Mouse (Mus musculus) fibroblast of lung, adult 2 months (primary cell): ENCODE results near the gene Plch1.

Experiments
- DNase-seq: peaks from one replicate; pipeline ENCODE4 v3.0.0-alpha.2; 2011; ENCODE audit warnings: low read depth

The Plch1 gene

DNA sequence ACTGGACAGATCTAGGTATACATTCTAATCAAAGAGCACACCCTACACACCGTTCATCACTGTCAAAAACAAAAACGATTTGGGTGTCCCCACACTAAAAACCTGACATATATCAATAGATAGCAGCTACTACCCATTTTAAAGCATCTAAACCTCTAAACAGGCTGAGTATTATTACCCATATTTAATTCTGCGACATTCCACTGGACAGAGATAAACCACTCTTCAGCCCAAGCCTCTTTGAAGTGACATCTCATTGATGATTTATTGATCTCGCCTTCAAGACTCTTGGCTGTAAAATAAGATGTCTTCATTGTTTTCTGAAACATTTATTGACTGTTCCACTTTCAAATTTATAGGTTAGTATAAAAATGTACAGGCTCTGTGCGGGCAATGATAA, 46.4 kb downstream of the Plch1 start:
- no peak for DNase-seq

DNA sequence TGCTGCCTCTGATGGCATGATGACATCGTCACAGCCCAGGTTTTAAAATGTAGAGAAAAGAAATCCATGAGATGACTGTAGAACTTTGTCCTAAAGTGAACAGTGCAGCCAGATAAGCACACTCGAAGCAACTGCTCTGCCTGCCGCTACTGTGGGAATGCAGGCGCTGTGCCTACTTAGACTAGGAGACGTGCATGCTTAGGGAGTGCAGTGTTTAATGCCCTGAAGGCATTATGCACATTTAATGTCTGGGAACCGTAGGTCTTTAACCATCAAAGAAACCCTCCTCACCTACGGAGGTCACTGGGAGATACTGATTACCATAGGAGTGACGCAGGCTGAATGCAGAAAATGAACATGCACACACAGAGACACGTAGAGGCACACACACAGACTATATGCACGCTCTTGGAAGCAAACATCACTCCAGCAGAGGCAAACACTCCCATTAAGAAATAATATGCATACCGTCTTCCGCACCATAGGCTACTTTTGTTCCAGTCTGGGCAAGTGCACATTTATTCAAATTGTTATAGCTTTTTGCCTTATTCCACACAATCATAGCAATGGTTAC, 48.1 kb downstream of the Plch1 start:
- DNase-seq, result no peak

DNA sequence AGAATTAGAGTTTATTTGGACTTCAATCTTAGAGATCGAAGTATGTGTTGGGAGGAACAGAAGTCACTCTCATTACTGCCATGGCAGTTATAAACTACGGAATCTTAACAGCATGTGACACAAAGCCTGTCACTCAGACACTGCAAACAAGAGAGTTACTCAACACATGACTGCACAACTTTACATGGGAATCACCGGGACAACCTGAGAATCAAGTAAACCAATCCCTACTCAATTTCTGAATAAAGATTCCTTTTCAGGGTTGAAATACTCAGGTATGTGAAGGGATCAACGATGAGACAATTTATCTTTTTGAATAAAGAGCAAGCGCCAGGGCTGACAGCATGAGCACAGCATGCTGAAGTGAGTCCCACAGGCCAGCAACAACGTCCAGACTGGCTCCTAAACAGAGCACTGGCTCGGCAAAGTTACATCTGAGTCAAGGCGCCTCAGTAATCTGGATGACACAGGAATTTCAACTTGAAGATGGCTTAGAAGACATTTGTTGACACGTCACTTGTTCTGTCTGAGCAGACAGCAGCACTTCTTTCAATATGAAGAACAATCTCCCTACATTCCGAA, 49.4 kb downstream of the Plch1 start:
- DNase-seq, result no peak

DNA sequence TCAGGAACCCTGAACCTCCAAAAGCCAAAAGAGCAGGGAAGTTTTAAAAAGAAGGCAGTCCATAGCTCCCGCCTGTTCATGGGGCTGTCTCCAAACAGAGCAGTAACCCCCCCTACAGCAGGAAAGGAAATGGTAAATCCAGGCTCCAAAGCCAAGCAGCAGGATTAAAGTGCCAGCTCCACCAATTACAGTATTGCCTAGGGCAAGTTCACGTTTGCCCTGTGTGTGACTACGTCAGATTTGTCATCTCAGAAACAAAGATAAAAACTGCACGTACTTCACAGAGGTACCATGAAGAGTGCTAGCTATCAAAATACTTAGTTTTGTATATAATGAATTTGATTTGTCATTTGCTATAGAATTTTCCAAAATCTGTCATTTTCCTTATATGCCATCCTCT, 55.1 kb downstream of the Plch1 start:
- DNase-seq, result no peak

DNA sequence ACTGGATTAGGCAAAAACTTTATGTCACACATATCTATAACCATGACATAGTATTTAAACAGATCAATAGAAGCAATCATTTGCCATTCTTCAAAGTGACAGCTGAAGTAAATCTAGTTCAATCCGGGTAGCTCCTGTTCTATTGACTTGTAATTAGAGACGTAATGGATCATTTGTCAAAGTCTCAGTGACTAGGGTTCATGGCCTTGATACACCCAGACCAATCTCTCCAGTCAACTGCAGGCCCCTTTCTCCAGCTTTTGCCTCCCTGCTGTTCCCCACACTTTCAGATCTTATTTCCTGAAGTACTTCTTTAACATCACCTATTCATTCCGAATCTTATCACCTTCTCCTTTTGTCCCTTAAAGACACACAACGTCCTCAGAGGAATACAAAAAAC, 56.8 kb downstream of the Plch1 start:
- no peak for DNase-seq

DNA sequence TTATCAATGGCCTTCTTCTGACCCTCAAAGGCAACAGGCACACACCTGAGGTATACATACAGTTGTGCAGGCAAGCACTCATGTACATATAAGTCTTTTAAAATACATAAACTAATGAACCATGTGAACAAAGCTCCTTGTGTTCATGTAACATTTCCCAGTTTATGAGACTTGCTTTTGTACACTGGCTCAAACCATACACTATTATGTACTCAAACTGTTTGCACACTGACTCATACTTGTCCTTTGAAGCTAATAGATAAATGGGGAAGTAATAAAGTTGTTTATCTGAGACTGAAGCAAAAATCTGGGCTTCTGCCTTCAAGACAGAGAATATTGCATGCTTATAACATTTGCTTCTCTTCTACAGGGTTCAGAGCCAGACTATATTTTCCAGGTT, 61.5 kb downstream of the Plch1 start:
- no peak for DNase-seq

DNA sequence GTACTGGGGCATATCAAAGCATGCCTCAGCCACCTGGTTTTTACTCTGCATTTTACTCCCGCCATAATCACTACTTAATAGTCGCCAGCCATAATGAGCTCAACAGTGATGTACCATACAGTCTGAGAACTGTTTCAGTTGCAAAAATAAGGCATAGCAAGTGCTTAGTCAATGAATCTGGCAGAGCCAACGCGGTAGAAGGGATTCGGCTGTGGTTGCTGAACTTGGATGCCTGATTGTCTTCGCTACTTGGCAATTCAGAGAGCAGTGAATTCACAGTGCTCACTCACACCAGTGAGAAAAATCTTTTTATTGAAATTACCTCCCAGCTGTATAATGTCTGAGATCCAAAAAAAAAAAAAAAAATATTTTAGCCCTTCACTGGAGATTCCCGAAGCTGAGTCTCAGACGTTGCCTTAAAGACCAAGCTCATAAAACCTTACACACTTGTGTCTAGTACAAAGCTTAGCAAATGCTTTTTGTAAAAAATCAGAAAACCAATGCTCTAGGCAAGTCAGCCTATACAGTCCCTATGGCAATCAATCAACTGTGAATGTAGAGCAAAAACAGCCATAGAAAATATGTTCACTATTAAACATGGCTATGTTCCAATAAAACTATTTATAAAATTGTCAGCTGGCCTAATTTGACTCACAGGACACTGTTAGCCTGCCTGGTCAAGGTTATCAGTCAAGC, 62.2 kb downstream of the Plch1 start:
- no peak for DNase-seq

DNA sequence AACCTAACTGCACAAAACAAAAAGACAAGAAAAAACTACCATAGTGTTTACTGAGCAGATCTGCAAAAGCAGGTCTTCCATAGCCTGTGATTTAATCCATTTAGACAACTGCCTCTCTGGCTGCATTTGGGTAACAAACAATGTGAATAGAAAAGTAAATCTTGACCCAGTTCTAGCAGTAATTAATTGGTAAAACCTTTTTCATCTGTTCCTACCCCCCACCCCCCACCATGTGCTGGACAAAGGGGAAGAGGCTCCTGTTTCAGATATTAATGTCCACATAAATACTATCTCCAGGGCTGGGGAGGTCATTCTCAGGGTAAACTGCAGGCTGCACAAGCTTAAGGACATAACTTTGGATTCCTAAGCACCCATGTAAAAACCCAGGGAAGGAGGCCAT, 63.5 kb downstream of the Plch1 start:
- no peak for DNase-seq

DNA sequence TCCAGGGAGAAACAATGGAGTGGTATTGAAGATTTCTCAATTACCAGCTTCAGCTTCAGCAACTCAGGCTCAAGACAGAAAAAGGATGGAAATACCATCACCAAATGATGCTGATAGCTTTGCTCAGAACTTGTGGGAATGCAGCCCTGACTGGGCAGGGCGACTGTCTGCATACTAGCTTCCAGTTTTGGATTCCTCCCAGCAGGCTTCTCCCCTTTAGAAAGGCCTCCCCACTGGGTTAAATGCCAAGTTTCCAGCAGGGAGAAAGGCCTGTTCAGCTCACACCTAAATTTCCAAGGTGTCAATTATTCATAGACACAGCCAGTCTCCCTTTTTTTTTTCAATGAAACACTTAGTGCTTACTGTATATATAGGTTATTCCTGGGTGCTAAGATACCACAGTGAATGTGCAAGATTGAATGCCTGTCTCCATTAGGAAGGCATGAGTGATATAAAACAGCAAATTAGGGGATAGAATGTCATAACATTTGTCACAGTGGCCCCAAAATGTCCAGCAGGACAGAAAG, 75.3 kb downstream of the Plch1 start:
- no peak for DNase-seq

DNA sequence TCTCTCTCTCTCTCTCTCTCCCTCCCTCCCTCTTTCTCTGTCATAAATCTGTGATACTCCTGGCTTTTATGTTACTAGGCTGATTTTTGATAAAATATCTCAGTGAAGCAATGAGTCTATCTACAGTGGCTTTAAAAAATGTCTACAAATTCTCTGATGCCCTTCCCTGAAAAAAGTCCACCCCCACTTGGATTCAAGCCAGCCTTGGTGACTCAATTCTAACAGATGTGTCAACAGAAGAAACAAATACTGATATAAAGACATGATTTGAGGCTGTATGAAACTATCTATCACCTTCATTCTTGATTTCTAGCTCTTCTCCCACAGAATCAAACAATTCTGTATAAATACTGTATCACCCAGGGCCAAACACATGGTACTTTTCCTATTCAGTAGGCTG, 76.6 kb downstream of the Plch1 start:
- no peak for DNase-seq

DNA sequence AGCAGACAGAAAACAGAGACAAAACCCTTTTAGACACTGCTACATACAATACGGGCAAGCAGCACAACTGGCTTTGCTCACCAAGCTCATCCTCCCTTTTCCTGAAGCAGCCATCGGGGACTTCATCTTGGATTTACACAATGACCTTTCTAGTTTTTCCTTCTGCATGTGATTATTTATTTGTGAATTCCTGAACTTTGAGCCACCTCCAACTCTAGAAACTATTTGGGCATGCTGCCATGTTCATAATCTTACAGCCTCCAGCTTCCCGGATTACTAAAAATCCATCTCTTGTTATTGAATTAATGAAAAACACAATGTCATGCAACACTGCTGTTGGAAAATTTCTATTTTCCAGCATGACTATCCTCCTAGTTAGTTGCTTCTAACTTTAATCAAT, 84.1 kb downstream of the Plch1 start:
- DNase-seq, result no peak

DNA sequence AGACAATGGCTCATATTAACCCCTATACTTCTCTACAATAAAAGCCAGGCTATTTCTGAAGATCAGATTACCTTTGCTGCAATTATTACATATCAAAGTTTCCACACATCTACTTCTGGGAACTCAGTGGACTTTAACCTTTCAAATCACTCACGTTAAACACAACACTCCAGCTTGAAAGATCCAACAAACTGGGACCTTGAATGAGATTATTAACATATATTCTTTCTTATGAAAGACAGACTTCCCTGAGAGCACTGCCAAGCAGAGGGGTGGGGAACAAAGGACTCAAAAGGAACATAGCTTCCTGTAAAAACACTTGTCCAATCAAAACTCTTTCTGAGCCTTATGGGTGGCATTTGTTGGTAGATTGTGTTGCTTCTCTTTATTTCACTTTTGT, 85.1 kb downstream of the Plch1 start:
- DNase-seq, result no peak

DNA sequence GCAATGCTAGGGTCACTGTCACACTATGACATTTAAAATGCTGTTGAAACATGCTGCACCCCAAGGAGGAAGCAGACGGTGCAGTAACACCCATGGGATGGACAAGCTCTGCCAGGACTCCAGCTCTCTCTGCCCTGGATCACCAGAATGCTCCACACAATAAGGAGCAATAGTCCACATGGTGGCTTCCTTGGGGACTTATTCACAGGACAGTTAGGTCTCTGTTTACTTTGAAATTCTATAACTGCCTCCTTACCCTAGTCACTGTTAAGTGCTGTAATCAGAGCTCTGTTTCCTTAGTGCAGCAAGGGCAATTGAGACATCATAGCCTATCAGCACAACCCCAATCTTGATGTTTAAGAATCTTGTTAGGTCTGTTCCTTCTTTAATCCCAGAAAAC, 92.4 kb downstream of the Plch1 start:
- no peak for DNase-seq

DNA sequence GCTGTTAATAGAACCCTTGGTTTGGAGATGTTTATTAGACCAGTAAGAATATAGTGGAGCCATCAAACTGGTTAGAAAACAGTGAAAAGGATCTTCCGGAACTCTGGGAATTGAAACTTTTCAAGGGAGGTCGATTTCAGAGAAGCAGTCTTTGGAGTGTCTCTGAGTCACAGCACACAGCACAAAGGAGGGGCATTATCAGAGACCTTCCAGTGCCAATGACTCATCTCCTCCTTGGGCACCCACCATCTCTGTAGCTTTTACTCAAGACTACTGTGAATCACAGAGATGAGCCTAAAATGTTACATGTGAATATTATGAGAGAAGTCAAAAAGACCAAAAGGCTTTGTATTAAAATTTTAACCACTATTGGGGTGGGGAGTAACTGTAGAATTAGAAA, 93.8 kb downstream of the Plch1 start:
- no peak for DNase-seq

DNA sequence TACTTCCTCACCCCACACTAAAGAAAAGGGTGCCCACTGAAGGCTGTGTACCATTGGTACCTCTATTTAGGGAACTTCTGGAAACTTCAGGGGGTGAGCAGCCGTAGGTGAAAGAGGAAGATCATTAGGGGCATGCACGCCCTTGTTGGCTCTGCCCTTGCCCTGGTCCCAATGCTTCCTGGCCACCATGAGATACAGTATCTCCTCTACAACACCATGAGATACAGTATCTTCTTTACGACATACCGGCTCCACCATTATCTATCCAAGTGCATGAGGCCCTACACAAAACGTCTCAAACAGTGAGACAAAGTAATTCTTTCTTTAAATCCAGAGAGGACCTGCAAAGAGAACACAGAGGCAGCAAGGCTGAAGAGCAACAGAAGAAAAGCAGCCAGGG, 98.6 kb downstream of the Plch1 start:
- DNase-seq, result no peak

DNA sequence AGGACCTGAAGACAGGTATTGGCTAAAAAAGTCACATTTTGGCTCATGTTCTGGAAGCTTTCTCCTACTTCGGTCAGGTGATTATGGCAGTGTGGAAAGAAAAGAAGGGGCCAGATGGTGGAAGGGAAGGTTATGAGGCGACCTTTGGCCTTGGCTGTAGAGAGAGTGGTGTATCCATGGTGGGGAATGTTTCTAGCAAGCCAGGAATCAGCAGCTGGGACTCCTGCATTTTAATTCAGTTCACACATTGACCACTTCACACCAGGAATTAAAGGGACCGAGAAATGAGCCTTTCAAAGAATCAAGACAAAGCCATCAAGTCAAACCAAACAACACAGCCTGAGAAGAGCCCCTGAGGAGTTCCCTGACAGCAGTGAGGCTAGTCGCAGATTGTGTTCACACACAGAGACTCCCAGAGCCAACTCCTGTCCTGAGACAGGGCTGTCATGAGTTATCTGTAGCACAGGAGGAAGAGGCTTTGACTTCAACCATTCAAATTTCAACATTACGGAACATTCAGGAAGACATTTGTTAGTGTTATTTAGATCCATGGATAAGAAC, 112.4 kb downstream of the Plch1 start:
- DNase-seq, result no peak

DNA sequence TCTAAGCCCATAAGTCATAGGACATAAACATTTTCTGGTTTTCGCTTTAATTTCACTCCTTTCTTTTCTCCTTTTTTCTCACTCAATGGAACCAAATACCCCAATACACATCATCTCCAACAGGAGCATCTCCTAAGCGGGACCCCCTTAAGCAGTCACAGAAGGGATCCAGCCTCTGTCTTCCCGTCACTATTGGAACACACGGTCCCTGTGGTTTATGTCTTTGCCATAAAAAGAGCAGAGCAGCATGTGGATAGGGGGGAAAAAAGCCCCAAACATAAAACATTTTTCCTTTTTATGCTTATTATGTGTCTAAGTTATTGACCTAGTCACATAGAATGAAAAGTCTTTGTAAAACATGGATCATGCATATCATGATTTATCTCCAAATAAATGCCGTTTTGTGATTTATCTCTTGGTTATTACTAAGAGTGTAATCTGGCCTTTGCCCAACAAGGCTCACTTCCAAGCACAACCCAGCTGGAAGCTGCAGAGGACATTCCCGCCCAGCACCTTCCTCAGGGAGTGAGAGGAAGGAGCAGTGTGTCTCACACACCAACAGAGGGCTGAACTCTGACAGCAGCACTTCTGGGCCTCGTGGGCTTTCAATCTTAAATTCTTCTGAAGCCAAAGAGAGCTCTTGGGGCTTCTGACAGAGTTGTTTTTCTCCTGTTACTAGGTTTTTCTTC, 126.5 kb downstream of the Plch1 start:
- DNase-seq, result no peak

DNA sequence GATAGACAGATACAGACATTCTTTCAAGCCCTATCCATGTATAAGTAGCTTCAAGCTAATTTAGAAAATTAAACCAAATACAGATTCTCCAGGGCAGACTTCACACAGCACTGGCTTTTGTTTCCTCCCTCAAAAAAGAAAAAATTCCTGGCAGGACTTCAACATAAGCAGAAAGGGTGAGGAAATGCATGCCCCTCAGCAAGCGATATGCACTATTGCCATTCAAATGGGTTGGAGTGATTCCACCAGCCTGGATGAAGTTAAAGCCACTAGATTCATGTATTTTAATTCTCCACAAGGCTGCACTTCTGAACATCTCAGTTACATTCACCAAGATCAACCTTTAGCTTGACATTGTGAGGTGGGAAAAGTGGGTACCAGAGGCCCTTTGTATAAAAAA, 138.5 kb downstream of the Plch1 start:
- no peak for DNase-seq

DNA sequence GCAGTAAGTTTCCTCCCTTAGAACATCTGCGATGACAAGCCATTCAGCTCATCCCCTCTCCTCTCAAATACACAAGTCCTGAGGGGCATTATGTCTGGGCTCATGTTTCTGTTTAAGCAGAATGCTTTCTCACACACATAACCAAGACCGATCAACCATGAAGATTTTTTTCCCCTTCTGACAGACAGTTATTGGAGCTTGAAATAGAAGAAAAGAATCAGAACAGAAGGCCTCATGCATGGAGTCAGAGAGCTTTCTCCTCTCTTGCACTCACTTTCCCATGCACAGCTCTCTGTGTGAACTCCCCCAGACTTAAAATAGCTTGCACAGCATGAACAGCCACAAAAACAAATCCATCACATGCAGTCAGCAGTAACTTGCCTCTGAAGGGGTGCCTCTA, 159.2 kb downstream of the Plch1 start:
- DNase-seq, result no peak

DNA sequence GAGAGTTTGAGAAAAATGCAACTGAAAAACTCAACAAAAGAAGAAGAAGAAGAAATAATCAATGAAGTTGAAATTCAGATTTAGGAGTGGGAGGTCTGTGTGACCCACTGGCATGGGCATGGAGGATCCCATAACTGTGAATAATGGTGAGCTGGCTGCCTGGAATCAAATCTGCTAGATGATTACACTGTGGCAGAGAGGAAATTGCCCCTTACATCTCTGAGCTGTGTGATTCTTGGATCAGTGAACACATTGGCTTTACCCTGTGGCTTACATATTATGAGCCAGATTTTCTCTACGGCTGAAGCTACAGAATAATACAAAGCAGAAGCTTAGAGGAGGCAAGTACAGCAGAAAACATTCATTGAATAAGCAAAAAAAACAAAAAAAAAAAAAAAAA, 170.9 kb downstream of the Plch1 start:
- no peak for DNase-seq

DNA sequence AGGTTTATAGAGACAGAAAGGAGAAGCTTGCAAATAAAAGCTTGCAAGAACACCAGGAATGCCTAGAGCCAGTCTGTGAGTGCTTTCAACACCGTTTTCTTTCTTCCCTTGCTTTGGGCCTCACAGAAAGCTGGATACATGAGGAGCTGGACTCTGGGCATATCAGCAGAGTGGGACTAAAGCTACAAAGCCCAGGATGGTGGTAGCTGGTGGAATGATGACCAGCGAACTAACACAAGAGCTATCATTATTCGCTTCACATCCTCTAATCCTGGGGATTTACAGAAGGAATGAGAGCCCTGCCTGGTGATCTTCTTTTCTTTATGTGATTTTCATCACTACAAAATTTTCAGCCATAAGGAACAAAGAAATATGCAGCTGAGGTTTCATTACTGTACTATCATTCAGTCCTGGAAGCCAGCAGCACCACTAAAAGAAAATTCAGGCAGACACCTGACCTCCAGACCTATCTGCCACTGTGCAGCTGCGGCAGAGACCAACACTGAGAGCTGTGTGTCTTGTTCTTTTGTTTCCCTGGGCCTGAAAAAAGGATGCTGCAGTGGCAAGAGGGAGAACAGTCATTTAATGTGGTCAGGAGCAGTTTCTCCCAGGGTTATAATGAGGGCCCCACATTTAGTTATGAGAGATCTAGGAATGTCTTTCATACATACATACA, 172.5 kb downstream of the Plch1 start:
- DNase-seq, result no peak

DNA sequence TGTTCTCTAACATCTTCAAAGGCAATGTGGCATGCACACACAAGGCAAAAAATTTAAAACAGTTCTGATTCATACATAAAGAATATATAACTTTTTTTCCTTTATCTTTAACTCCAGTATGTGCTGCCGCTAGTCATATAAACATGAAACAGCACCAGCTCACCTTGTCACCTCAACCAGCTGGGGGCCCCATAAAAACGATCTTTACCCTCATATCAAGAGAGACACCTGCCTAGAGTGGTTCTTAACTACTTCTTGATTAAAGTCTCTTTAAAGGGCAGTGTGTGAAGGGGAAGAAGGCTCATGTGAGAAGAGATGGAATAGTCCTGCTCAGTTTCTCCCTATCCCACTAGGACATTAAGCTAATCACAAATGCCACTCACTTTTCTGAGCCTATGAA, 205.6 kb downstream of the Plch1 start:
- DNase-seq, result no peak
